Mouse (Mus musculus) heart, embryonic 13.5 days (tissue): Measurements from ENCODE around the gene Zfp445. TPM values are rescaled to one million over a fixed set of nuclear protein-coding genes. Genes with fewer than 3 reads are reported as not detected.
"Not testable (repeated sequence)": the region's sequence is repeated elsewhere in the genome, so short reads cannot be mapped to it uniquely, and the experiment has no call there.

Experiments
- ATAC-seq: fragments of 200-750 bp; cut with Nextera tagmentation; 2 replicates; pipeline ENCODE4 v1.8.0; 2017; ENCODE audit warnings: moderate TSS enrichment; ENCODE audit not compliant: insufficient number of reproducible peaks, low FRiP score, low TSS enrichment; ENCODE audit errors: extremely low read depth
- H3K27ac ChIP-seq: fragments of 300-500 bp; sonication (generic); replicated peaks from 2 replicates; pipeline ENCODE4 v1.5.1; 2015; ENCODE audit warnings: moderate library complexity, mild to moderate bottlenecking, inconsistent platforms
- H3K27me3 ChIP-seq: fragments of 300-500 bp; sonication (generic); replicated peaks from 2 replicates; pipeline ENCODE4 v1.6.1; 2015; ENCODE audit warnings: mild to moderate bottlenecking, inconsistent platforms
- H3K36me3 ChIP-seq: fragments of 300-500 bp; sonication (generic); 2 replicates; pipeline ENCODE4 v1.6.1; 2015; ENCODE audit warnings: mild to moderate bottlenecking, inconsistent platforms
- H3K4me1 ChIP-seq: fragments of 300-500 bp; sonication (generic); 2 replicates; pipeline ENCODE4 v1.6.1; 2015; ENCODE audit warnings: inconsistent platforms
- H3K4me2 ChIP-seq: fragments of 300-500 bp; sonication (generic); 2 replicates; pipeline ENCODE4 v1.6.1; 2015; ENCODE audit warnings: inconsistent platforms, mild to moderate bottlenecking, moderate library complexity
- H3K4me3 ChIP-seq: fragments of 300-500 bp; sonication (generic); 2 replicates; pipeline ENCODE4 v1.5.1; 2015; ENCODE audit warnings: moderate library complexity, mild to moderate bottlenecking, inconsistent platforms
- H3K9ac ChIP-seq: fragments of 300-500 bp; sonication (generic); 2 replicates; pipeline ENCODE4 v1.6.1; 2015; ENCODE audit warnings: inconsistent platforms, mild to moderate bottlenecking, moderate library complexity
- H3K9me3 ChIP-seq: fragments of 300-500 bp; sonication (generic); 2 replicates; pipeline ENCODE4 v1.6.1; 2016; ENCODE audit warnings: inconsistent platforms
- WGBS: fragments of 180-500 bp; shearing (Covaris S2); methylation state at CpG from one replicate; pipeline ENCODE4 v1.1.7; 2015; ENCODE audit warnings: mixed read lengths; 5-methylcytosine and 5-hydroxymethylcytosine counted together
- polyA plus RNA-seq: library from polyadenylated mRNA; unstranded; fragments of >200 nt; fragmentation: Nextera tagmentation; extraction: Ambion mirVana; gene quantifications from 2 replicates; pipeline ENCODE4 v1.2.1, GENCODE M21; 2015

Gene Zfp445
- polyA plus RNA-seq, 1 experiment from 2014 or later, result 33.7 TPM

DNA sequence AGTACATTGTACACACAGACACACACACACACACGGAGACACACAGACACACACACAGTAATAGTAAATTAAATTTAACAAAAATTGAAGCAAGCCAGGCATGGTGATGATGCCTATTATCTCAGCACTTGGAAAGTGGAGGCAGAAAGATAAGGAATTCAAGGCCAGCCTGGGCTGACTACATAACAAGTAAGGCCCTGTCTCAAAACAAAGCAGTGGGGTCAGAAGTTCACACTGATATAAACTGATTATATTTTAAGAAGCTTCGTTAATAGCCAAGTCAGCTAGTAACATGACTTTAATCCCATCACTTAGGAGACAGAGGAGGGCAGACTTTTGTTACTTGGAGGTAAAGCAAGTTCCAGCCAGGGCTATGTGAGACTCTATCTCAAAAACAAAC lies 2.1 kb downstream of the Zfp445 start:
- Histone ChIP-seq H3K4me1 (peaks cover 21% of the 10 kb centered on the region), H3K27me3 (no peaks in the 10 kb centered on the region), H3K4me3 (peak overlapping the region; percentile 88), H3K9me3 (peaks cover 44% of the 10 kb centered on the region), H3K4me2 (peak overlapping the region; percentile 87), H3K27ac (peak overlapping the region; percentile 20; the same call in 1 of the 2 replicates), H3K36me3 (peaks cover 42% of the 10 kb centered on the region), H3K9ac (0 out of 2 replicates have a peak overlapping the region, but pooled peaks have one; percentile 19)
- no peak for ATAC-seq
- WGBS, result 19% methylated on average over 2 of the region's 2 CpGs

DNA sequence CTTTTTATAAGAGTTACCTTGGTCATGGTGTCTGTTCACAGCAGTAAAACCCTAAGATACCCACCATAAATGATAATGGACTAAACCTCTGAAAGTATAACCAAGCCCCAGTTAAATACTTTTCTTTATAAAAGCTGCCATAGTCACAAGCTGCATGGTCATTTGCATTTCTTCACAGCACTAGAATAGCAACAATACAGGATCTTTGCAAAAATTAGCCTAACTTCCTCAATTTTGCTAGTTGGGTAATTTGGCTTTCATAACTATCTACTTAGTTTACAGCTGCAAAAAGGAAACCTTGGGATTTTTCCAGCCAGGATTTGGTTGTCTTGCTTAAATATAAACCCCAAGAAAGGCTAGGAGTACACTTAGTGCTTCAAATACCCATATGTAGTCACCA lies 5.1 kb downstream of the Zfp445 start:
- Histone ChIP-seq H3K9me3 (peaks cover 45% of the 10 kb centered on the region), H3K4me1 (peaks cover 21% of the 10 kb centered on the region), H3K4me2 (no peak overlapping the region), H3K27ac (no peak overlapping the region), H3K9ac (no peak overlapping the region), H3K36me3 (peaks cover 70% of the 10 kb centered on the region), H3K27me3 (no peaks in the 10 kb centered on the region), H3K4me3 (no peak overlapping the region)
- ATAC-seq, result no peak

DNA sequence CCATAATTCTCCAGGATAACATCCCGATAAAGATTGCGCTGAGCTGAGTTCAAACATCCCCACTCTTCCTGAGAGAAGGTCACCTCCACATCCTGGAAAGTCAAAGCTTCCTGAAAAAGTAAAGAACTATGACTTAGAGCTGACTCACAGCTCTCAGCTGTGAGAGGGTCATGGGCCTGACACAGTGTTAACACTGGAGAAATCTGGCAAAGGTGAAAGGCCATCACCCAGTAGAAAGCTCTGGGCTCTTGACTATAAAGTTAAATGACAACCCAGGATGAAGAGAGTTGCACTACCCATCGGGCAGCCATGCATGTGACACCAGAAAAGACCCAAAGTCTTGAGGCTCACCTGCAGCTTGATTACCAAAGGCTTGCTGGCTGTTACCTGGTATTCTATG lies 9.1 kb downstream of the Zfp445 start:
- H3K27me3 ChIP-seq, result no peaks in the 10 kb centered on the region
- H3K4me3 ChIP-seq, result no peak overlapping the region
- H3K9me3 ChIP-seq, result peaks cover 58% of the 10 kb centered on the region
- H3K9ac ChIP-seq, result no peak overlapping the region
- no peak overlapping the region for H3K4me2 ChIP-seq
- peaks cover 96% of the 10 kb centered on the region for H3K36me3 ChIP-seq
- no peaks in the 10 kb centered on the region for H3K4me1 ChIP-seq
- 95% methylated on average over 3 of the region's 3 CpGs for WGBS
- no peak for ATAC-seq
- no peak overlapping the region for H3K27ac ChIP-seq

DNA sequence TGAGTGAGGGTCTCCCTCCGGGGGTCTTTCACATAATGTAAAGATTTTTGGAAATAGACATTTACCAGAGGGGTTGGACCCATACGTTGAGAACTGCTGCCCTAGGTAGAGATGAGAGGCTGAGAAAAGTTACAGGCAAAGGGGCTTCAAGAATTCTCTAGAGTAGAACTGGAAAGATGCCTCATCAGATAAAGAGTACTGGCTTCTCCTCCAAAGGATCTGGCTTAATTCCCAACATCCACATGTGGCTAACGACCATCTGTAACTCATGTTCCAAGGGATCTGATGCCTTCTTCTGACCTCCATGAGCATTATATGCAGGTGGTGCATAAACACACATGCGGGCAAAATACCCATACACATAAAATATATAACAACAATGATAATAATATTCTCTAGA lies 10.2 kb downstream of the Zfp445 start:
- no peaks in the 10 kb centered on the region for H3K4me1 ChIP-seq
- WGBS, result 93% methylated on average over 4 of the region's 4 CpGs
- H3K27ac ChIP-seq, result no peak overlapping the region
- peaks cover 50% of the 10 kb centered on the region for H3K9me3 ChIP-seq
- no peak overlapping the region for H3K9ac ChIP-seq
- no peak for ATAC-seq
- no peaks in the 10 kb centered on the region for H3K27me3 ChIP-seq
- H3K4me3 ChIP-seq, result no peak overlapping the region
- peaks cover 96% of the 10 kb centered on the region for H3K36me3 ChIP-seq
- H3K4me2 ChIP-seq, result no peak overlapping the region

GRCm38 (mm10) chr9:122855141-122855540 lies 10.7 kb downstream of the Zfp445 start:
- WGBS, result 53% methylated on average over 2 of the region's 7 CpGs
- not testable (repeated sequence) for H3K27ac ChIP-seq, H3K27me3 ChIP-seq, H3K9ac ChIP-seq, H3K4me2 ChIP-seq, H3K4me3 ChIP-seq, ATAC-seq, H3K4me1 ChIP-seq
- Histone ChIP-seq H3K9me3 (peaks cover 45% of the 10 kb centered on the region), H3K36me3 (peaks cover 96% of the 10 kb centered on the region)

DNA sequence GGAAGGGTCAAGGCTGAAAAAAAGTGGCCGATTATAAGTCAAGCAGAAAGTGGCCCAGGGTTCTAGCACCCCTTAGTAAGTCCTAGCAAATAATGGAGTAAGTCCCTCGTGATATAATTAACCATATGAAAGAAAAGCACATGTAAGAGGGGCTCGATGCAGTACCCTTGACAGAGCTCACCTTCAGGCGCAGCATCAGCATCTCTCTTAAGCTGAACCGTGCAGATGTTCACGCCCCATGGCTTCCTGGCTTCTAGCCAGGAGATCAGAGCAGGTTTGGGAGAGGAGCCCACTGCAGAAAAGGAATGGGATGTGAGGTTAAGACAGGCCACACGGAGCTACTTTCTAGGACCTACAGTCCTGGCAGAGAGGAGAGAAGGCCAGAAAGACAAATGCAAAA lies 11.3 kb downstream of the Zfp445 start:
- Histone ChIP-seq H3K9ac (no peak overlapping the region), H3K4me1 (no peaks in the 10 kb centered on the region), H3K36me3 (peaks cover 96% of the 10 kb centered on the region), H3K9me3 (peaks cover 40% of the 10 kb centered on the region), H3K27me3 (no peaks in the 10 kb centered on the region), H3K27ac (no peak overlapping the region), H3K4me2 (no peak overlapping the region), H3K4me3 (no peak overlapping the region)
- WGBS, result 91% methylated on average over 7 of the region's 7 CpGs
- ATAC-seq, result no peak

DNA sequence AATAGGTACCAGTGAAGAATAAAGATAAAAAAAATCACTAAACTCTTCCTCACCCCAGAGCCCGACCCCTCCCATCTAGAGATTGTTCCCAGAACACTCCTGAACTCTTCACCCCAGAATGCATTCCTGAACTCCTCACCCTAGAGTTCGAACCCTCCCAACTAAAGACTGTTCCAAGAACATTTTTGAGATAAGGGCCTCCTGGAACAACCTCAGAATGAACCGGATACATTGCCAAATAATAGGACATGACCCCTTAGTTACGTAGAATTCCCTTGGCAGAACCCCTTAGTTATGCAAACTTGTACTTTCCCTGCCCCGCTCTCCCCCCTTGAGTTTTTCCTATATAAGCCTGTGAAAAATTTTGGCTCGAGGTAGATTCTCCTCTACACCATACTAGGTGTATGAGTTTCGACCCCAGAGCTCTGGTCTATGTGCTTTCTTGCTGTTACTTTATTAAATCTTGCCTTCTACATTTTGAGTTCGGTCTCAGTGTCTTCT lies 17.9 kb downstream of the Zfp445 start:
- not testable (repeated sequence) for H3K4me3 ChIP-seq, H3K4me2 ChIP-seq, H3K27me3 ChIP-seq, H3K27ac ChIP-seq, H3K9ac ChIP-seq, ATAC-seq, H3K4me1 ChIP-seq
- Histone ChIP-seq H3K36me3 (peaks cover 47% of the 10 kb centered on the region), H3K9me3 (peaks cover 20% of the 10 kb centered on the region; the same call in 1 of the 2 replicates)
- WGBS, result 73% methylated on average over 7 of the region's 8 CpGs

GRCm38 (mm10) chr9:122846156-122846555 lies 19.6 kb downstream of the Zfp445 start:
- Histone ChIP-seq H3K27ac (no peak overlapping the region), H3K9ac (no peak overlapping the region), H3K4me3 (no peak overlapping the region), H3K27me3 (no peaks in the 10 kb centered on the region), H3K9me3 (peaks cover 13% of the 10 kb centered on the region; the same call in 1 of the 2 replicates), H3K36me3 (peaks cover 29% of the 10 kb centered on the region), H3K4me1 (no peaks in the 10 kb centered on the region), H3K4me2 (no peak overlapping the region)
- no peak for ATAC-seq

GRCm38 (mm10) chr9:122845621-122846020 lies 20.2 kb downstream of the Zfp445 start:
- no peak for ATAC-seq
- Histone ChIP-seq H3K4me2 (no peak overlapping the region), H3K4me3 (no peak overlapping the region)

GRCm38 (mm10) chr9:122843760-122844159 lies 22.0 kb downstream of the Zfp445 start, which contains the start of gene Gm35549:
TSS of gene Gm35549 (minus strand) at chr9:122844035.
- WGBS, result 68% methylated on average over 3 of the region's 3 CpGs

More at GRCm38 (mm10) chr9:122845621-122846020, 20.2 kb downstream of the Zfp445 start:
- peaks cover 13% of the 10 kb centered on the region; the same call in 1 of the 2 replicates for H3K9me3 ChIP-seq
- H3K9ac ChIP-seq, result no peak overlapping the region
- peaks cover 24% of the 10 kb centered on the region for H3K36me3 ChIP-seq
- H3K27ac ChIP-seq, result no peak overlapping the region
- H3K27me3 ChIP-seq, result no peaks in the 10 kb centered on the region
- H3K4me1 ChIP-seq, result no peaks in the 10 kb centered on the region
- WGBS, result 75% methylated on average over 3 of the region's 3 CpGs

DNA sequence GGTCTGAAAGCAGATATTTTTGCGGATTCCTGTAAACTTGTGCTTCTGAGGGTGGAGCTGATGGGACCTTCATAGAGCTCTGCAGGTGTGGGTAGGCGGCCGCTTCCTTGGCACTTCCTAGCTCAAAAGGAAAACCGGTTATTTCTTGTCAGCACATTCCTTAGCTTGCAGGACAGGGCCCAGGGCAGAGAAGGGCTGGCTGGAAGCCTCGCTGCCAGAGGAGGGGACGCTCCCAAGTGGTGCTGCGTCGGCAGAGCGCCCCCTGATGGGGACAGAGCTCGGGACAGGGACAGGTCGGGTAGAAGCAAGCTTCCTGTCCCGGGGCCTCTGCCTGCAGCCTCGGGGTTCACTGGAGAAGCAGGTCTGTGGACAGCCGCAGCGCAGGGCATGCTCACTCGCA lies 28.1 kb downstream of the Zfp445 start:
- Histone ChIP-seq H3K4me3 (peak overlapping the region; percentile 20; the same call in 1 of the 2 replicates), H3K4me1 (peaks cover 22% of the 10 kb centered on the region), H3K36me3 (peaks cover 19% of the 10 kb centered on the region), H3K9me3 (no peaks in the 10 kb centered on the region), H3K9ac (peak overlapping the region; percentile 48; the same call in 1 of the 2 replicates), H3K27ac (no peak overlapping the region), H3K4me2 (peak overlapping the region; percentile 49), H3K27me3 (no peaks in the 10 kb centered on the region)
- ATAC-seq, result no peak
- 23% methylated on average over 16 of the region's 16 CpGs for WGBS

More at GRCm38 (mm10) chr9:122843760-122844159, 22.0 kb downstream of the Zfp445 start, which contains the start of gene Gm35549:
- Histone ChIP-seq H3K9me3 (peaks cover 6% of the 10 kb centered on the region; the same call in 1 of the 2 replicates), H3K27ac (no peak within 1 kb of the TSS), H3K4me1 (no peaks in the 10 kb centered on the region), H3K9ac (no peak within 1 kb of the TSS), H3K27me3 (no peaks in the 10 kb centered on the region), H3K4me3 (no peak within 1 kb of the TSS), H3K4me2 (no peak within 1 kb of the TSS), H3K36me3 (peaks cover 6% of the 10 kb centered on the region)
- no peak for ATAC-seq

- peak overlapping the region; percentile 43 for H3K27ac ChIP-seq
- H3K4me2 ChIP-seq, result no peak overlapping the region
- H3K4me1 ChIP-seq, result peaks cover 22% of the 10 kb centered on the region
- ATAC-seq, result no peak
- H3K36me3 ChIP-seq, result peaks cover 21% of the 10 kb centered on the region
- H3K9ac ChIP-seq, result peak overlapping the region; percentile 21; the same call in 1 of the 2 replicates
- H3K27me3 ChIP-seq, result no peaks in the 10 kb centered on the region
- H3K4me3 ChIP-seq, result no peak overlapping the region
- WGBS, result 86% methylated on average over 4 of the region's 4 CpGs
- H3K9me3 ChIP-seq, result no peaks in the 10 kb centered on the region
These were observed 28.6 kb downstream of the Zfp445 start for GRCm38 (mm10) chr9:122837216-122837615.
